Mouse (Mus musculus): ENCODE results near the gene Atp5g1. TPM values are rescaled to one million over a fixed set of nuclear protein-coding genes. Genes with fewer than 3 reads are reported as not detected.

Gene Atp5g1
- polyA plus RNA-seq, 1 experiment from 2014 or later = 605 TPM

DNA sequence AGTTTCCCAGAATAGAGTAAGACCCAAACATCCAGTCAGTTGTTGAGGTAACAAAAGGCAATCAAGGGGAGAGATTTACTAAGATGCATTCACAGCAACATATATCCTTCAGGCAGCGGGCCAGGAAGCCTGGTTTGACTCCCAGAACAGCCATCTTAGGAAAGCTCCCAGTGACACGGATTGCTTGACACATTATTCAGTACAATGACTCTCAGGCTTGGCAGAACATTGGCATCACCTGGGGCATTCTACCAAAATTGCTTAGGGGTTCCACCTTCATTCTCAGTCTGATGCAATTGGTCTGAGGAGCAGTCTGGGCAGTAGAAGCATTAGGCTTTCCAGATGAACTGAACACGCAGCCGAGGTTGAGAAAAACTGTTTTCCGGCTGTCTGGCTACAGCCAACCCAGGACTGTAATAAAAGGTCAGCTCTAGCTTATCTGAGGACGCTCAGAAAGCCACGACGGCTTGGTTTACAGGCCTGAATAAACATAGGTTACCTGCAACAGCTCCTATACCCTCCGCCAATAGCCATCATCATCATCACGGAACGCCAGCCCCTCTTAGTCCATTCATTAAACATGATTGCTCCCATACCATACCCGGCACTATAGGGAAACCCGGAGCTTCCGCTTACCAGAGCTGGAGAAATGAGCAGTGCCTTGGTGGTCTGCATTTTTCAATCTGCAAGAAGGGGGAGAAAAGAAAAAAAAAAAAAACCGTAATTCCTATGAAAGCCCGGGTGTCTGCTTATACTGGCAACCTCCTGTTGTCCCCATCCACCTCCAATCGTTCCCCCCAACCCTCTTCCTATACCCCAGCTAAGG lies 906 bp downstream of the Atp5g1 start:
- in situ Hi-C loops (cut with MboI; ENCODE audit: low pct_unique_long_range_greater_than_20kb) = no loop called here
- no peak for TF ChIP-seq CTCF (IDR thresholded peaks at IDR 0.05)
- DNase-seq (ENCODE audit: low read depth, low spot score) (no peak), ATAC-seq (no peak)
- H3K27me3 ChIP-seq = no peaks in the 10 kb centered on the region
- POLR2A ChIA-PET = interaction anchor here (0.6 to 2.5 kb wide), 4 partner anchors 9 to 961 kb away, joined by 3 to 19 read pairs (median 4); partner anchors contain the start of gene Ube2z
- CTCF ChIA-PET = interaction anchor here (1.1 to 1.4 kb wide), 2 partner anchors 28 to 34 kb away, joined by 3 to 4 read pairs; no protein-coding TSS in a partner anchor

DNA sequence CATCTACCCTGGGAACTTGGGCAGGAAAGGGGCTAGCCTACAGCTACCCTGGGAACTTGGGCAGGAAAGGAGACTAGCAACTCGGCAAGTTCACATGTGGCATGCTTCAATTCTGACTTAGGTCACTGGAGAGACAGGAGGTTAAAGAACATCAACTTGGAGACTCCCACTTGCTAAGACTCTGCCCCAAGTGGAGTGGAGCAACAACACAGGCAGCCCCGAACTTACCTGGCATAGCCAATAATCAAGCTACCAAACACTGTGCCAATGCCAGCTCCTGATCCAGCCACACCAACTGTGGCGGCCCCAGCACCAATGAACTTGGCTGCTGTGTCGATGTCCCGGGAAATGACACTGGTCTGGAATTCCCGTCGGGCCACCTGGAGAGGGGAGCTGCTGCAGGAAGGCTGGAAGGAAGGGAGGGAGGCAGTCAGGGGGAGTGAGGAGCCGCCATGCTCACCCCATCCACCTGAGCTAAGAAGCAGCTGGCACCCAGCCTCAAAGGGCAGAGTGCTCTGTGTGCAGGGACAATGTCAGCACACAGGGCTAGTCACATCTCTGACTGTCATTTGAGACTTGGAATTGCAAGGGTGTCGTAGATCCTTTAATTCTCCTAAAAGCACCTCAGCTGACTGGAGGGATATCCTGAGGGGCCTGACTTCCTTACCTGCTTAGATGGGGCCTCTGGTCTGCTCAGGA lies 2.0 kb downstream of the Atp5g1 start:
- CTCF ChIA-PET = interaction anchor here (1.4 kb wide), 1 partner anchor 27 kb away, joined by 4 read pairs; no protein-coding TSS in a partner anchor
- in situ Hi-C loops (cut with MboI; ENCODE audit: low pct_unique_long_range_greater_than_20kb) = no loop called here
- DNase-seq (ENCODE audit: low read depth, low spot score) = no peak
- no peak for TF ChIP-seq CTCF (IDR thresholded peaks at IDR 0.05)
- POLR2A ChIA-PET = interaction anchor here (0.8 kb wide), 1 partner anchor 9 kb away, joined by 3 read pairs; the partner anchor contains the start of gene Ube2z
- no peaks in the 10 kb centered on the region for H3K27me3 ChIP-seq
- ATAC-seq = no peak

DNA sequence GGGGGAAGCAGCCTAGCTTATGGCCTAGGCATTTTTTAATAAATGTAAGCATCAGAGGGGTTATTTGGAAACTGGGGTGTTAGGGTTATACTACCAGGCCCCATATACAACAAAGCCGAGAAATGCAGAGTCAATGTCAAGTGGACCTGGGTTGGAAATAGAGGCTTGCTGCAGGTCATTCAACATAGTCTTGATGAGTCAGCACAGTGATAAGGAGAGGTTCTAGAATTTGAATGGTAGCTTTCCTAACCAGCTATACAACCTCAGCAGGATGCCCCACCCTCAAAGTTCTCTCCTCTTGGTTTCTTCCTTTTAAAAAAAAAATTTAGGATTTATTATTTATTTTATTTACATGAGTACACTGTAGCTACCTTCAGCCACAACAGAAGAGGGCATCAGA lies 4.5 kb downstream of the Atp5g1 start:
- no peaks in the 10 kb centered on the region for H3K27me3 ChIP-seq
- POLR2A ChIA-PET = no interaction called here
- CTCF ChIA-PET = interaction anchor here (0.9 to 1.3 kb wide), 2 partner anchors 63 to 96 kb away, joined by 3 read pairs; partner anchors contain the start of gene Ttll6
- DNase-seq (ENCODE audit: low read depth, low spot score) (no peak), ATAC-seq (no peak)
- in situ Hi-C loops (cut with MboI; ENCODE audit: low pct_unique_long_range_greater_than_20kb) = no loop called here
- TF ChIP-seq CTCF (IDR thresholded peaks at IDR 0.05) = no peak

DNA sequence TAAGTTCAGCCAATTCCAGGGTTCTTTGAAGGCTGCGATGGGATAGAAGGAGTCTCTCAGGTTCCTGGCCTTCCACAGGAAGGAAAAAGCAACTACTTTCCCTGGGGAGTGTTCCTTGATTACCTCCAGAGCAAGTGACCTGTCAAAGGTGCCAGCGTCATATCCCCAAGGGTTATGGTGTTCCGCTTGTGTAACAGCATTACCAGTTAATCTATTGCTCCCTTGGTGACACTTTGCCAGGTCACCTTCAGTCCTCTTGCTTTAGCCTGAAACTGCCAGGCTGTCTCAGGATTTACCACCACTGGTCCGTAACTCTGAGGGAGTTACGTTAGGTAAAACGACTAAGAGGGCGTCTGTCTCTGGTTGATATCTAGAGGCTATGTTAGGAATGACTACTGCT lies 5.1 kb downstream of the Atp5g1 start:
- TF ChIP-seq CTCF (IDR thresholded peaks at IDR 0.05) = no peak
- in situ Hi-C loops (cut with MboI; ENCODE audit: low pct_unique_long_range_greater_than_20kb) = no loop called here
- ATAC-seq (no peak), DNase-seq (ENCODE audit: low read depth, low spot score) (no peak)
- ChIA-PET CTCF (interaction anchor here (1.3 to 1.6 kb wide), 2 partner anchors 12 to 63 kb away, joined by 3 to 5 read pairs; partner anchors contain the start of gene Ttll6), POLR2A (no interaction called here)
- no peaks in the 10 kb centered on the region for H3K27me3 ChIP-seq

DNA sequence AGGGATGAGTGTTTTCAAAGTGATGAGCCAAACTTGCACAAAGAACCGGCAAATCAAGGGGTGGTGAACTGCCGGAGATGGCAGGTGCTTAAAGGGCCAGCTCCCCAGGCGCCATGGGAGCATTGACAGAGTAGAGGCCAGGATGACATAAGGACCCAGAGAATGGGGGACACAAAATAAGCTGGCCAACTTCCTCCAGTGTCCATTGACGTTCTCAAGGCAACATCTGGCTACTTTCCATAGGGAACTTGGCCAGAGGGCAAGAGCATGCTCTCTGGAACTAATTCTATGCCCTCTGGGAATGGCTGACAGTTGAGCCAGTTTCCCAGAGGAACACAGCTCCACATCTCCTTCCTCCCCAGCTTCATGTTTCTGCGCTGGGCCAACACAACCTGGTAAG lies 7.2 kb downstream of the Atp5g1 start:
- ChIA-PET POLR2A (no interaction called here), CTCF (no interaction called here)
- ATAC-seq (no peak), DNase-seq (ENCODE audit: low read depth, low spot score) (no peak)
- in situ Hi-C loops (cut with MboI; ENCODE audit: low pct_unique_long_range_greater_than_20kb) = no loop called here
- H3K27me3 ChIP-seq = no peaks in the 10 kb centered on the region
- no peak for TF ChIP-seq CTCF (IDR thresholded peaks at IDR 0.05)

GRCm38 (mm10) chr11:96065215-96065911 lies 10.1 kb downstream of the Atp5g1 start, which contains the start of gene Ube2z:
Gene Ube2z (minus strand): TSS chr11:96065388.
- ATAC-seq (peak; percentile 85), DNase-seq (ENCODE audit: low read depth, low spot score) (no peak)
- ChIA-PET POLR2A (interaction anchor here (1.0 to 1.9 kb wide), 2 partner anchors 8 to 10 kb away, joined by 3 to 19 read pairs; partner anchors contain the start of gene Atp5g1), CTCF (interaction anchor here (1.7 kb wide), 1 partner anchor 68 kb away, joined by 5 read pairs; the partner anchor contains the start of gene Ttll6)
- H3K27me3 ChIP-seq = no peaks in the 10 kb centered on the region
- in situ Hi-C loops (cut with MboI; ENCODE audit: low pct_unique_long_range_greater_than_20kb) = no loop called here
- peak; percentile 95 for TF ChIP-seq CTCF (IDR thresholded peaks at IDR 0.05)

- DNase-seq (ENCODE audit: low read depth, low spot score) (no peak), ATAC-seq (peak; percentile 23)
- in situ Hi-C loops (cut with MboI; ENCODE audit: low pct_unique_long_range_greater_than_20kb) = no loop called here
- ChIA-PET POLR2A (interaction anchor here (0.5 to 1.9 kb wide), 3 partner anchors 9 to 333 kb away, joined by 3 to 19 read pairs (median 3); partner anchors contain the start of gene Atp5g1), CTCF (interaction anchor here (1.7 kb wide), 1 partner anchor 69 kb away, joined by 5 read pairs; the partner anchor contains the start of gene Ttll6)
- TF ChIP-seq CTCF (IDR thresholded peaks at IDR 0.05) = no peak
- H3K27me3 ChIP-seq = no peaks in the 10 kb centered on the region
These were observed 10.8 kb downstream of the Atp5g1 start for GRCm38 (mm10) chr11:96064521-96065214.

DNA sequence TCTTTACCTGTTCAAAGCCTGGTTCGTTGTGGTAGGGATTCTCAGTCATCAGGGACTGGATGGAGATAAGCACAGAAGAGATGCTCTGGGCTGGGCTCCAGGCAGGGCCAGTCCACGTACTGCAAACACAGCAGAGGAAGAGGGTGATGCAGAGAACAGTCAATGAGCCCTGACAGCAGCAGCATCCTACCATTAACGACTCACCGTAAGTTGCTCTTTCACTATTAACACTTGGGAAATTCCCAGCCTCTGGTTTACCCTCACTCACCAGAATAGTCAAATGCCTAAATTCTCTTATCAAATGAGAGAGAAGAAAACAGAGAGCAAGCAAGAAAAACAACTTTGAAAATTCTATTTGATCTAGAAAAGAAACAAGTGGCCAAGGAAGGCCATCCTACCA lies 17.2 kb downstream of the Atp5g1 start:
- in situ Hi-C loops (cut with MboI; ENCODE audit: low pct_unique_long_range_greater_than_20kb) = no loop called here
- TF ChIP-seq CTCF (IDR thresholded peaks at IDR 0.05) = no peak
- DNase-seq (ENCODE audit: low read depth, low spot score) = no peak
- no peaks in the 10 kb centered on the region for H3K27me3 ChIP-seq
- no peak for ATAC-seq
- ChIA-PET POLR2A (no interaction called here), CTCF (interaction anchor here (2.0 kb wide), 1 partner anchor 11 kb away, joined by 5 read pairs; no protein-coding TSS in a partner anchor)

DNA sequence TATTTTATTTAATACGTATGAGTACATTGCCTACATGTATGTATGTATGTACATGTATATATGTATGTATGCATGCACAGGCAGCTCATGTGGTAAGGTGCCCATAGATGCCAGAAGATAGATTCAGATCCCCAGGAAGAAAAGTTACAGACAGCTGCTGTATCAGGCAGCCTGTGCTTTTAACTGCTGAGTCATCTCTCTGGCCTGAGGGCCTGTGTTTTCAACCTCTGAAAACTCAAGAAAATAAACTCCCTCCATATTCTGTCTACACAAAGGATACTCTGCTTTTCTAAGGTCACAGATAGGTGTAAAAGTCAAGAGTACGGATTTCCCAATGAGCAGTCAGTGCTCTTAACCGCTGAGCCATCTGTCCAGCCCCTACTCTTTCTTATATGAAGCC lies 24.6 kb downstream of the Atp5g1 start:
- ChIA-PET CTCF (no interaction called here), POLR2A (no interaction called here)
- ATAC-seq (no peak), DNase-seq (ENCODE audit: low read depth, low spot score) (no peak)
- TF ChIP-seq CTCF (IDR thresholded peaks at IDR 0.05) = no peak
- in situ Hi-C loops (cut with MboI; ENCODE audit: low pct_unique_long_range_greater_than_20kb) = no loop called here
- no peaks in the 10 kb centered on the region for H3K27me3 ChIP-seq
